Mouse (Mus musculus) hindbrain, embryonic 15.5 days (tissue): ENCODE data around the gene Aldh3b2. TPM values are rescaled to one million over a fixed set of nuclear protein-coding genes. Genes with fewer than 3 reads are reported as not detected.

Source experiments
- ATAC-seq: fragments of 200-750 bp; cut with Nextera tagmentation; 2 replicates; pipeline ENCODE4 v1.8.0; 2017; ENCODE audit warnings: low read depth, moderate number of reproducible peaks, moderate TSS enrichment; ENCODE audit not compliant: low FRiP score
- H3K27ac ChIP-seq: fragments of 300-500 bp; sonication (generic); replicated peaks from 2 replicates; pipeline ENCODE4 v1.5.1; 2015; ENCODE audit warnings: mild to moderate bottlenecking, inconsistent platforms
- H3K27me3 ChIP-seq: fragments of 300-500 bp; sonication (generic); 2 replicates; pipeline ENCODE4 v1.6.1; 2015; ENCODE audit warnings: control low read depth, inconsistent platforms
- H3K36me3 ChIP-seq: fragments of 300-500 bp; sonication (generic); 2 replicates; pipeline ENCODE4 v1.6.1; 2015; ENCODE audit warnings: control low read depth, inconsistent platforms
- H3K4me1 ChIP-seq: fragments of 300-500 bp; sonication (generic); replicated peaks from 2 replicates; pipeline ENCODE4 v1.6.1; 2015; ENCODE audit warnings: control low read depth, inconsistent platforms
- H3K4me2 ChIP-seq: fragments of 300-500 bp; sonication (generic); 2 replicates; pipeline ENCODE4 v1.6.1; 2015; ENCODE audit warnings: moderate library complexity, mild to moderate bottlenecking, inconsistent platforms
- H3K4me3 ChIP-seq: fragments of 300-500 bp; sonication (generic); 2 replicates; pipeline ENCODE4 v1.5.1; 2015; ENCODE audit warnings: mild to moderate bottlenecking, inconsistent platforms
- H3K9ac ChIP-seq: fragments of 300-500 bp; sonication (generic); 2 replicates; pipeline ENCODE4 v1.6.1; 2015; ENCODE audit warnings: inconsistent platforms
- H3K9me3 ChIP-seq: fragments of 300-500 bp; sonication (generic); 2 replicates; pipeline ENCODE4 v1.6.1; 2016; ENCODE audit warnings: control low read depth, inconsistent platforms
- WGBS: fragments of 180-500 bp; shearing (Covaris S2); methylation state at CpG from one replicate; pipeline ENCODE4 v1.1.7; 2015; 5-methylcytosine and 5-hydroxymethylcytosine counted together
- polyA plus RNA-seq: library from polyadenylated mRNA; unstranded; fragments of >200 nt; fragmentation: Nextera tagmentation; extraction: Ambion mirVana; gene quantifications from 2 replicates; pipeline ENCODE4 v1.2.1, GENCODE M21; 2015

The Aldh3b2 gene
- 0.18 and 0.27 TPM in 2 replicates for polyA plus RNA-seq

GRCm38 (mm10) chr19:3972229-3972628 is at the start of gene Aldh3b2:
Gene Aldh3b2 (plus strand): TSS chr19:3972328.
- Histone ChIP-seq H3K9ac (no peak within 1 kb of the TSS), H3K9me3 (no peaks in the 10 kb centered on the region), H3K4me3 (no peak within 1 kb of the TSS), H3K4me1 (no peaks in the 10 kb centered on the region), H3K4me2 (no peak within 1 kb of the TSS), H3K27me3 (no peaks in the 10 kb centered on the region), H3K36me3 (no peaks in the 10 kb centered on the region), H3K27ac (no peak within 1 kb of the TSS)
- no peak for ATAC-seq
- 62% methylated on average over 9 of the region's 9 CpGs for WGBS

DNA sequence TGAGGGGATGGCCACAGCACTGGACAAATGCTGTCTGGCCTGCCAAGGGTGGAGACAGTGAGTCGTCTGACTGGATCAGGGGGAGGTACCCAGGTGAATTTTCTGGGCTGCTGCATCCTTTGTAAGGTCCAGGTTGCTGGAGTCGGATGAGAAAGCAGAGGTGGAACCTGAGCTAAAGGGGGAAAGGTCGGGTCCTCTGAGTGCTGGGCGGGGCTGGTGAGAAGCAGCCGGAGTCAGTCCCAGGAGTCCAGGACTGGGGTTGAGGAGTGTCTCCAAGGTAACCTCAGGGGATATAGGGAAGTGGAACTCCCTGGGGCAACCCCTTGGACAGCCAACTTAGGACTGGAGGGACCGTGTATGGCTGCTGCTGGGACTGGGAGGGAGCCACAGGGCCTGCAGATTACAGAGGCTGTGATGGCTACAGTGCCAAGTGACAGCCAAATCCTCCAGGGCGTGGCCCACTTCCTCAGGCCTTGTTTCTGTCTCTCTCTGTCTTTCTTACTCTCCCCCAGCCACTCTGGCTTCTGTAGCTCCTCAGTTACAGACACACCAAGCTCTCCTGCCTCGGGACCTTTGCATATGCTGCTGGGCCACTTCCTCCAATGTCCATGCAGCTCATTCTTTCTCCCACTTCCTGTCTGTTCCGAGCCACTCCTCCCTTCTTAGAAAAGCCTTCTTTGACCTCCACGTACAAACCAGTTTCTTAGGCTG is 49.3 kb upstream of the Aldh3b2 start:
- Histone ChIP-seq H3K27ac (no peak overlapping the region), H3K9me3 (no peaks in the 10 kb centered on the region), H3K36me3 (no peaks in the 10 kb centered on the region), H3K9ac (no peak overlapping the region), H3K4me3 (no peak overlapping the region), H3K4me1 (no peaks in the 10 kb centered on the region), H3K4me2 (no peak overlapping the region), H3K27me3 (no peaks in the 10 kb centered on the region)
- 62% methylated on average over 10 of the region's 10 CpGs for WGBS
- ATAC-seq, result no peak

DNA sequence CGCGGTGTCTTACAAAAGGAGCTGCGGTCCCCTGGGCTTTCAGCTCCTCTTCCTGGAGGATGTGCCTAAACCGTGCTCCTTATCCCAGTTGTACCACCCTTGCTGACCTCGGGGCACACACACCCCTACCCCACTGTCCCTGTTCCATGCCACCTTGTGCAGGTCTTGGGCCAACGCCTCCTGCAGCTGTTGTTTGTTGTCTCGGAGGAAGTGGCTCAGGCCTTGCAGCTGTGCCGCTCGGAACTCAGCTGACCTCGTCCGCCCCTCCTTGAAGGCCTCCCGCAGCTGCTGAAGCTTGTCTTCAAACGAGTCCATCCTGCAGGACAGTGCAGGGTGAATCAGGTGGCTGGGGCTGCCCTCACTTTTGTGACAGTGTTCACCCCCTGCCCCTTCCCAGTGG is 48.5 kb upstream of the Aldh3b2 start:
- H3K36me3 ChIP-seq, result no peaks in the 10 kb centered on the region

DNA sequence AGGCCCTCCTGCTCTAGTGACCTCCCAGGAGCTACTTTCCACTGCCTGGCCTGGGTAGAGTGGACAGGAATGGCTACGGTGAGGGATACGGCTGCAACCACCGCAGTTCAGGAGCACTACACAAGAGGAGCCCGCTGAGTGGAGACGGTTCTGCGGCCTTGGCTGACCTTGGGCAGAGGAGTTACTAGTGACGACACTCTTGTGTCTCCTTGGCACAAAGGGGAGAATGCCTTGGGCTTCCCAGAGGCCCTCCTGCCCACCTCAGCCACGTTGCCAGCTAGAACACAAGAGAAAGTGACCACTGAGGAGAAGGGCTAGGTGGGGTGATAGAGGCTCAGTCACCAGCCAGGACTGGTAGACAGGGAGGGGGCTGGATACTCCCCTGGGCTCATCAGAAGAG is 47.9 kb upstream of the Aldh3b2 start:
- Histone ChIP-seq H3K4me1 (peaks cover 5% of the 10 kb centered on the region; the same call in 1 of the 2 replicates), H3K27me3 (no peaks in the 10 kb centered on the region), H3K27ac (no peak overlapping the region), H3K4me2 (no peak overlapping the region), H3K9ac (no peak overlapping the region), H3K9me3 (no peaks in the 10 kb centered on the region), H3K4me3 (no peak overlapping the region), H3K36me3 (no peaks in the 10 kb centered on the region)
- WGBS, result 80% methylated on average over 8 of the region's 8 CpGs
- no peak for ATAC-seq

More for the DNA sequence above, 48.5 kb upstream of the Aldh3b2 start:
- Histone ChIP-seq H3K4me3 (no peak overlapping the region), H3K4me2 (no peak overlapping the region), H3K9me3 (no peaks in the 10 kb centered on the region), H3K9ac (no peak overlapping the region), H3K27ac (no peak overlapping the region), H3K4me1 (no peaks in the 10 kb centered on the region), H3K27me3 (no peaks in the 10 kb centered on the region)
- peak; percentile 14; the same call in 1 of the 2 replicates for ATAC-seq
- WGBS, result 67% methylated on average over 13 of the region's 13 CpGs

GRCm38 (mm10) chr19:3924868-3925267 is 47.3 kb upstream of the Aldh3b2 start:
- Histone ChIP-seq H3K27me3 (no peaks in the 10 kb centered on the region), H3K4me1 (peaks cover 12% of the 10 kb centered on the region), H3K4me3 (no peak overlapping the region), H3K9me3 (no peaks in the 10 kb centered on the region), H3K27ac (no peak overlapping the region), H3K9ac (no peak overlapping the region), H3K4me2 (no peak overlapping the region), H3K36me3 (no peaks in the 10 kb centered on the region)
- WGBS, result 96% methylated on average over 7 of the region's 7 CpGs
- ATAC-seq, result no peak

DNA sequence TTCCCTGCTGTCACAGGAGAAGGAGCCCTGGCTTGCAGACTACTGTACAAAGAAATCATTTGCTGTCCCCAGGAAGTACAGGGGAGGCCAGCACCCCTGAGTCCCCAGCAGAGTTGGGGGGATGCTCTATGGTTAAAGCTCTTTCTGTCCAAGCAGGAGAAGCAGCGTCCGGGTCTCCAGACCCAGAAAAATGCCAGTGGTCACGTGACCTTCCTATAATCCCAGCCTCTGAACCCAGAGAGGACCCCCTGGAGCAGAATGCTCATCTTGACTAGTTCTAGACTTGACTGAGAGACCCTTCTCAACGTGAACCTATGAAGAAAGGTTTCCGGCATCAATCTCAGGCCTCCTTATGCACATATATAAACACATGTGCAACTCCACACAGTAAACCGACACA is 46.3 kb upstream of the Aldh3b2 start:
- Histone ChIP-seq H3K4me3 (no peak overlapping the region), H3K9me3 (no peaks in the 10 kb centered on the region), H3K9ac (no peak overlapping the region), H3K27me3 (no peaks in the 10 kb centered on the region), H3K27ac (no peak overlapping the region), H3K4me1 (peaks cover 22% of the 10 kb centered on the region), H3K4me2 (no peak overlapping the region), H3K36me3 (no peaks in the 10 kb centered on the region)
- WGBS, result 80% methylated on average over 6 of the region's 6 CpGs
- ATAC-seq, result no peak

DNA sequence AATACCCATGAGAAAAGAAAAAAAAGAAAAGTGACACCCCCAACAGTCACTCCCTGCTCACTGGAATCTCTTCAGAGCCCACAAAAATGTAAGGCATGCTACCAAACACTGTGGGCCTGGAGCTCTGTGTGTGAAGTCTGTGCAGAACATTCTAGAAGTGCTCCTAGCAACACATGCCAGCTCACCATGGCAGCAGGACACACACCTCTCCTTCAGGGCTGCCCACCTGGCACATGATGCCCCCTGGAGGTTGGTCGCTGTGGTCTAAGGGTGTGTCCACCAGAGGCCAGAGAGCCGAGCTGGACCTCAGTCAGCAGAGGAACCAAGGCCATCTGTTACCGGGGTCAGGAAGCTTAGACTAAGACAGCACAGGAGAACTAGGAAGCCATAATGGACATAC is 45.8 kb upstream of the Aldh3b2 start:
- Histone ChIP-seq H3K9me3 (no peaks in the 10 kb centered on the region), H3K36me3 (no peaks in the 10 kb centered on the region), H3K27ac (no peak overlapping the region), H3K27me3 (no peaks in the 10 kb centered on the region), H3K4me2 (no peak overlapping the region), H3K4me1 (peaks cover 25% of the 10 kb centered on the region), H3K4me3 (no peak overlapping the region), H3K9ac (no peak overlapping the region)
- ATAC-seq, result no peak
- WGBS, result 70% methylated on average over 3 of the region's 3 CpGs

DNA sequence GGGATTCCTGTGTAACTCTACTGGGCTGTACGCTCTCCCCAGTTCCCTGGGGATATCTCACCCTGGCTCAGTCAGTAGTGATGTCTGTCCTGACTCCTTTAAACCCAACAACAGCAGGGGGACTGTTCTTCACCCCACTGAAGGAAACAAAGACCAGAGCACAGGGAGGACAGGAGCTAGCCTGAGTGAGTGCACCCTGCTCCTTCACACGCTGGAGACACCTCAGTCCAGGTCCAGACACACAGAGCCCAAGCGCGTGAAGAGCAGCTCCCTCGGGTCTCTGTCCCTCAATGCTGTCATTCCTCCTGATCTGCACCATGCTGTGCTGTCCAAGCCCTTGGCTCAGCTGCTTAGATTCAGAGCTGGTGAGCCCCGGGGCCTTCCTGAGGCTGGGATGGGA is 45.4 kb upstream of the Aldh3b2 start:
- H3K4me2 ChIP-seq, result no peak overlapping the region
- no peak overlapping the region for H3K27ac ChIP-seq
- H3K4me1 ChIP-seq, result peaks cover 25% of the 10 kb centered on the region
- H3K36me3 ChIP-seq, result no peaks in the 10 kb centered on the region
- H3K9ac ChIP-seq, result no peak overlapping the region
- WGBS, result 65% methylated on average over 6 of the region's 6 CpGs
- ATAC-seq, result no peak
- H3K9me3 ChIP-seq, result no peaks in the 10 kb centered on the region
- no peak overlapping the region for H3K4me3 ChIP-seq
- H3K27me3 ChIP-seq, result no peaks in the 10 kb centered on the region

DNA sequence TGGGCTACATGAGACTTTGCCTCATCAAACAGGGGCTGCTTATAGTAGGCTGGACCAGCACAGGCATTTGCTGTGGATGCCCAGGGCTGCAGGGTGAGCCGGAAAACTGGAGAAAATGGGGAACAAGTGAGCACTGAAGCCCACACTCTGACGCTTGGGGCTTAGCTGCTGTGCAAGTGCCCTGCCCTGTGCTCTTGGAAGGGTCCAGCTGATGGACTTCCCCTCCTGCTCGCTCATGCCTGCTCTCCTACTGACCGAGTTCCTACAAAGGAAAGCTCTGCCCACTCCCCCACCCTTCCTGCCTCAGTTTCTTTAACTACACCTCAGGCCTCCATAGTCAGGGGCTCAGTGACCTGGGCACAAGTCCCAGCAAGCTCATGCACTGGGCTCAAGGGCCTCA is 44.1 kb upstream of the Aldh3b2 start:
- WGBS, result 81% methylated on average over 4 of the region's 4 CpGs
- ATAC-seq, result no peak
- no peak overlapping the region for H3K4me2 ChIP-seq

GRCm38 (mm10) chr19:3928779-3929178 is 43.3 kb upstream of the Aldh3b2 start:
- H3K36me3 ChIP-seq, result no peaks in the 10 kb centered on the region
- no peaks in the 10 kb centered on the region for H3K27me3 ChIP-seq
- H3K4me3 ChIP-seq, result no peak overlapping the region
- 0 out of 2 replicates have a peak, but pooled peaks have one; percentile 3 for ATAC-seq
- 58% methylated on average over 4 of the region's 4 CpGs for WGBS
- no peak overlapping the region; the same call in 1 of the 2 replicates for H3K4me2 ChIP-seq
- peaks cover 25% of the 10 kb centered on the region for H3K4me1 ChIP-seq
- peak overlapping the region; percentile 73; the same call in 1 of the 2 replicates for H3K27ac ChIP-seq
- H3K9ac ChIP-seq, result no peak overlapping the region
- H3K9me3 ChIP-seq, result no peaks in the 10 kb centered on the region

More for the DNA sequence above, 44.1 kb upstream of the Aldh3b2 start:
- Histone ChIP-seq H3K27ac (no peak overlapping the region), H3K9ac (no peak overlapping the region), H3K36me3 (no peaks in the 10 kb centered on the region), H3K4me3 (no peak overlapping the region), H3K4me1 (peaks cover 25% of the 10 kb centered on the region), H3K9me3 (no peaks in the 10 kb centered on the region), H3K27me3 (no peaks in the 10 kb centered on the region)

DNA sequence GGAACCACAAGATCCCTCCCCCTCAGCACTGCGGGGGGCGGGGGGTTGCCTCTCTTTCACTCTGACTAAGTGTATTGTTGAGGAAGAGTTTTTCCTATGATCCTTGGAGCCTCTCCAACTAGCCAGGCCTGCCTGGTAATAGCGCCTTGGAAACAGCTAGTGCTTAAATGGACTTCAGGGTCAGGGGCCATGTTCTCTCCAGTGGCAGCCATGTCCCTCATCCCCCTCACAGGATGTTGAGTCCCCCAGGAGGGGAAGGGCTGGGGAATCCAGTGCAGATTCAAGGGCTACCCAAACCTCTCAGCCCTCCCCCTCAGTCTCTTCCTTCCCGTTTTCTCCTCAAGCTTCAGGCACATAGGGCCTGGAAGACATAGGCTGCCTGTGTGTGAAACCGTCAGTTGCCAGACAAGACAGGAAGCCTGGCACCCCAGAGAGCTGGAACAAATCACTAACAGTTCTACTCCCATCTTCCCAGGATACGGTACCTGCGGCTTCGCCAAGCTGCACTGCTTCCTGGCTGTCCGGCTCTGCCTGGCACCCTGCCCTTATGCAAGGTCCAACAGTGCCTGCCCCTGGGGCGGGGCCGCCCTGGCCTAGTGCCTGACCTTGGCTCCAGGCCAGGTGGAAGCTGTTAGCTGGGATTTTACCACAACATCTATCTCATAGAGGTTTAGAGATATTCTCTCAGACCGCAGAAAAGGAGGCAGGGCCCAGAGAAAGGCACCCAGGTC is 42.8 kb upstream of the Aldh3b2 start, which contains the start of gene Aldh3b1:
Aldh3b1 (minus strand) TSS at position 598 of the 731 bp plus-strand sequence.
- Histone ChIP-seq H3K4me2 (peak within 1 kb of the TSS; percentile 19), H3K9me3 (no peaks in the 10 kb centered on the region), H3K4me1 (peaks cover 25% of the 10 kb centered on the region), H3K27ac (peak within 1 kb of the TSS; percentile 73), H3K4me3 (no peak within 1 kb of the TSS), H3K9ac (no peak within 1 kb of the TSS), H3K36me3 (no peaks in the 10 kb centered on the region), H3K27me3 (no peaks in the 10 kb centered on the region)
- 47% methylated on average over 12 of the region's 12 CpGs for WGBS
- ATAC-seq, result peak; percentile 85
